Mouse (Mus musculus) cerebellum, adult 11 months (tissue): ENCODE data around the gene 4931400O07Rik.

Source experiments
- DNase-seq: peaks from one replicate; pipeline ENCODE4 v3.0.0; 2022

The 4931400O07Rik gene

DNA sequence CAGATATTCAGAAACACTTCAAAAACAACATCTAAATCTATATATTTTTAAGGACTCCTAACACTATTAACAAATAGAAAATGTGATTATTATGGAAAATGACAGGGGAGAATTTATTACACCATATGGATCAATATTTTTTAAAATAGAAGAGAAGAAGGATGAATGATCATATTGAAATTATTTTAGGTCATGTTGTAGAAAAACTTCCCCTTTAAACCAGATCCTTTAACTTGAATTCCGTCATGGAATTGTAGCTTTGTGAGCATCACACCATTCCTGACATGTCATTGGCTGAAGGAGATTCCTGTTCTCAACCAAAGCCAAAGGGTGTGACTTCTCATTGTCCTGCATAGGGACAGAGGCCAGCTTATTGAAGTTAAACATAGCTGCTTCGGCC lies at the start of gene 4931400O07Rik:
4931400O07Rik (plus strand) TSS at position 301 of the 400 bp plus-strand sequence.
- DNase-seq, result no peak
